Mouse (Mus musculus) lung, postnatal 0 days (tissue): ENCODE measurements around the gene Scamp4.

Experiments used
- CTCF ChIP-seq: IDR thresholded peaks from 2 replicates; pipeline ENCODE4 v1.5.1; 2016; ENCODE audit warnings: antibody characterized with exemption, mild to moderate bottlenecking
- EP300 ChIP-seq: IDR thresholded peaks from 2 replicates; pipeline ENCODE4 v1.6.1; 2016; ENCODE audit warnings: antibody characterized with exemption, mild to moderate bottlenecking, control low read depth

GRCm38 (mm10) chr10:80658194-80658840 lies 55.6 kb downstream of the Scamp4 start:
- TF ChIP-seq CTCF, result no peak
- no peak for TF ChIP-seq EP300
